Mouse (Mus musculus) stomach, postnatal 0 days (tissue): ENCODE data around the gene Crtc3. TPM values are rescaled to one million over a fixed set of nuclear protein-coding genes. Genes with fewer than 3 reads are reported as not detected.

ENCODE experiments used
- ATAC-seq: fragments of 200-750 bp; cut with Nextera tagmentation; 2 replicates; pipeline ENCODE4 v1.8.0; 2017; ENCODE audit not compliant: low FRiP score, low TSS enrichment
- DNase-seq: peaks from one replicate; pipeline ENCODE4 v3.0.0-alpha.2; 2016; ENCODE audit warnings: low spot score
- H3K27ac ChIP-seq: fragments of 300-500 bp; sonication (generic); replicated peaks from 2 replicates; pipeline ENCODE4 v1.5.1; 2014; ENCODE audit warnings: mild to moderate bottlenecking, control low read depth
- H3K27me3 ChIP-seq: fragments of 300-500 bp; sonication (generic); 2 replicates; pipeline ENCODE4 v1.6.1; 2014; ENCODE audit warnings: low read length; ENCODE audit not compliant: control insufficient read depth, insufficient read depth
- H3K36me3 ChIP-seq: fragments of 300-500 bp; sonication (generic); 2 replicates; pipeline ENCODE4 v1.6.1; 2014; ENCODE audit warnings: low read length, mixed read lengths; ENCODE audit not compliant: control insufficient read depth, insufficient read depth
- H3K4me1 ChIP-seq: fragments of 300-500 bp; sonication (generic); replicated peaks from 2 replicates; pipeline ENCODE4 v1.6.1; 2014; ENCODE audit warnings: antibody characterized with exemption; ENCODE audit not compliant: control insufficient read depth, insufficient read depth
- H3K4me2 ChIP-seq: fragments of 300-500 bp; sonication (generic); replicated peaks from 2 replicates; pipeline ENCODE4 v1.6.1; 2014; ENCODE audit warnings: low read depth, mild to moderate bottlenecking, control low read depth, moderate library complexity
- H3K4me3 ChIP-seq: fragments of 300-500 bp; sonication (generic); 2 replicates; pipeline ENCODE4 v1.5.1; 2014; ENCODE audit warnings: low read depth, low read length, control low read depth
- H3K9ac ChIP-seq: fragments of 300-500 bp; sonication (generic); 2 replicates; pipeline ENCODE4 v1.6.1; 2014; ENCODE audit warnings: mild to moderate bottlenecking, low read length, control low read depth, mixed read lengths
- H3K9me3 ChIP-seq: fragments of 300-500 bp; sonication (generic); 2 replicates; pipeline ENCODE4 v1.6.1; 2016; ENCODE audit warnings: low read length; ENCODE audit not compliant: control insufficient read depth
- CTCF ChIP-seq: IDR thresholded peaks from 2 replicates; pipeline ENCODE4 v1.5.1; 2016; ENCODE audit warnings: antibody characterized with exemption, low read depth, mild to moderate bottlenecking, moderate library complexity
- EP300 ChIP-seq: optimal IDR thresholded peaks from 2 replicates; pipeline ENCODE3; 2016; ENCODE audit warnings: antibody characterized with exemption
- WGBS: fragments of 180-500 bp; shearing (Covaris S2); extraction: QIAGEN DNeasy Blood & Tissue Kit; methylation state at CpG from one replicate; pipeline ENCODE4 v1.1.7; 2014; 5-methylcytosine and 5-hydroxymethylcytosine counted together
- polyA plus RNA-seq: library from polyadenylated mRNA; unstranded; fragments of >200 nt; fragmentation: Nextera tagmentation; extraction: Ambion mirVana; gene quantifications from 2 replicates; pipeline ENCODE4 v1.2.1, GENCODE M21; 2015

The Crtc3 gene
- 8.8 and 10.1 TPM in 2 replicates for polyA plus RNA-seq

- H3K4me2 ChIP-seq: peak within 1 kb of the TSS; percentile 91
- no peaks in the 10 kb centered on the region for H3K9me3 ChIP-seq
- no peaks in the 10 kb centered on the region for H3K4me1 ChIP-seq
- peak; percentile 90 for ATAC-seq
- H3K9ac ChIP-seq: peak within 1 kb of the TSS; percentile 94
- H3K4me3 ChIP-seq: peak within 1 kb of the TSS; percentile 79
- no peaks in the 10 kb centered on the region for H3K36me3 ChIP-seq
- DNase-seq: peak; percentile 73
- H3K27ac ChIP-seq: peak within 1 kb of the TSS; percentile 96
- no peaks in the 10 kb centered on the region for H3K27me3 ChIP-seq
- no peak for TF ChIP-seq CTCF
- no peak for TF ChIP-seq EP300
- WGBS: under 1% methylated on average over 46 of the region's 83 CpGs
Observed at GRCm38 (mm10) chr7:80688556-80689220, at the start of gene Crtc3. Gene Crtc3, minus strand, starts transcription at chr7:80688877.

GRCm38 (mm10) chr7:80736199-80736598 lies 47.5 kb upstream of the Crtc3 start:
- Histone ChIP-seq H3K4me1 (no peaks in the 10 kb centered on the region), H3K4me3 (no peak overlapping the region), H3K4me2 (no peak overlapping the region), H3K36me3 (peaks cover 54% of the 10 kb centered on the region), H3K27me3 (no peaks in the 10 kb centered on the region), H3K9me3 (no peaks in the 10 kb centered on the region), H3K27ac (no peak overlapping the region), H3K9ac (no peak overlapping the region)
- DNase-seq: no peak
- ATAC-seq: no peak
- TF ChIP-seq EP300 (no peak), CTCF (no peak)
- whole genome bisulfite sequencing: 84% methylated on average over 10 of the region's 10 CpGs

- H3K9ac ChIP-seq: no peak overlapping the region
- no peaks in the 10 kb centered on the region for H3K27me3 ChIP-seq
- no peak overlapping the region for H3K4me2 ChIP-seq
- DNase-seq (no peak), ATAC-seq (no peak)
- TF ChIP-seq EP300: no peak
- no peak for TF ChIP-seq CTCF
- WGBS: 73% methylated on average over 11 of the region's 11 CpGs
- H3K4me3 ChIP-seq: no peak overlapping the region
- H3K36me3 ChIP-seq: peaks cover 48% of the 10 kb centered on the region
- no peaks in the 10 kb centered on the region for H3K4me1 ChIP-seq
- no peak overlapping the region for H3K27ac ChIP-seq
- no peaks in the 10 kb centered on the region for H3K9me3 ChIP-seq
Observed at GRCm38 (mm10) chr7:80732986-80733385, 44.3 kb upstream of the Crtc3 start.

GRCm38 (mm10) chr7:80729662-80730061 lies 41.0 kb upstream of the Crtc3 start:
- Histone ChIP-seq H3K27me3 (no peaks in the 10 kb centered on the region), H3K9ac (no peak overlapping the region), H3K36me3 (peaks cover 47% of the 10 kb centered on the region), H3K27ac (0 out of 2 replicates have a peak overlapping the region, but pooled peaks have one; percentile 0), H3K4me1 (no peaks in the 10 kb centered on the region), H3K9me3 (no peaks in the 10 kb centered on the region), H3K4me3 (no peak overlapping the region), H3K4me2 (no peak overlapping the region)
- peak; percentile 72 for DNase-seq
- WGBS: 20% methylated on average over 8 of the region's 8 CpGs
- TF ChIP-seq CTCF (peak; percentile 92), EP300 (no peak)
- peak; percentile 28 for ATAC-seq

GRCm38 (mm10) chr7:80721041-80721440 lies 32.4 kb upstream of the Crtc3 start:
- ATAC-seq (no peak), DNase-seq (no peak)
- Histone ChIP-seq H3K27ac (no peak overlapping the region), H3K4me3 (no peak overlapping the region), H3K4me2 (no peak overlapping the region), H3K9me3 (no peaks in the 10 kb centered on the region), H3K4me1 (no peaks in the 10 kb centered on the region), H3K36me3 (peaks cover 37% of the 10 kb centered on the region), H3K27me3 (no peaks in the 10 kb centered on the region), H3K9ac (no peak overlapping the region)
- 70% methylated on average over 9 of the region's 9 CpGs for WGBS
- TF ChIP-seq EP300 (no peak), CTCF (no peak)

- no peak overlapping the region for H3K27ac ChIP-seq
- TF ChIP-seq EP300 (no peak), CTCF (no peak)
- no peaks in the 10 kb centered on the region for H3K4me1 ChIP-seq
- H3K4me2 ChIP-seq: no peak overlapping the region
- DNase-seq: no peak
- H3K27me3 ChIP-seq: no peaks in the 10 kb centered on the region
- H3K9me3 ChIP-seq: no peaks in the 10 kb centered on the region
- no peak overlapping the region for H3K4me3 ChIP-seq
- 94% methylated on average over 7 of the region's 7 CpGs for WGBS
- no peak for ATAC-seq
- H3K9ac ChIP-seq: no peak overlapping the region
- H3K36me3 ChIP-seq: peaks cover 39% of the 10 kb centered on the region
Observed at GRCm38 (mm10) chr7:80719582-80719981, 30.9 kb upstream of the Crtc3 start.
